ENCODE assay signal across 8 mouse cellular contexts in genomic region chr12:56241735-56242134, GRCm38 (mm10).
A peak's percentile ranks its signal among the peaks of the same experiment; 100 is the strongest.
DNase-seq lines count a peak whose midpoint lies in the region; ATAC-seq lines count a peak whose summit lies in the region.

No protein-coding gene starts in this region.

- DNase-seq in heart, adult 11 months: peak; percentile 87
- no peak for DNase-seq in heart, postnatal 25 days (ENCODE audit: low spot score)
- peak; percentile 54 for DNase-seq in urinary bladder, postnatal 14 days (ENCODE audit: low spot score)
- DNase-seq in urinary bladder, postnatal 4 days (ENCODE audit: low spot score in 2 of 2): no peak
- peak; percentile 82 for DNase-seq in embryo, embryonic 10.5 days (ENCODE audit: low spot score)
- peak; percentile 70 for DNase-seq in layer of hippocampus, adult 11-12 months (ENCODE audit: low spot score)
- DNase-seq in lung, postnatal 14 days: peak; percentile 74

- intact Hi-C loops in heart, postnatal 25 days (cut with DNase I): no loop called here

- ATAC-seq in erythroblast, adult 5-6 weeks (replicated peaks; ENCODE audit: low FRiP score, poor library complexity, severe bottlenecking): no peak

Comparison
In these comparisons a context has a peak if more than half of its experiments do, and no peak if none do; other contexts are left out.
1. DNase-seq: peak in heart, adult 11 months (single experiment), urinary bladder, postnatal 14 days (single experiment), embryo, embryonic 10.5 days (single experiment), layer of hippocampus, adult 11-12 months (single experiment) and lung, postnatal 14 days (single experiment); none in heart, postnatal 25 days (single experiment) and urinary bladder, postnatal 4 days (0 of 2).